Mouse (Mus musculus) testis, adult 2 months (tissue): ENCODE measurements around the gene Megf8. TPM values are rescaled to one million over a fixed set of nuclear protein-coding genes. Genes with fewer than 3 reads are reported as not detected.
"Not testable (repeated sequence)": the region's sequence is repeated elsewhere in the genome, so short reads cannot be mapped to it uniquely, and the experiment has no call there.

Experiments used
- H3K27ac ChIP-seq: fragments of 200-500 bp; 2 replicates; pipeline ENCODE4 v1.5.1; 2012; ENCODE audit warnings: low read depth, low read length; ENCODE audit not compliant: control insufficient read depth, insufficient read depth
- H3K27me3 ChIP-seq: fragments of 200-500 bp; 2 replicates; pipeline ENCODE4 v1.6.1; 2012; ENCODE audit warnings: mild to moderate bottlenecking, low read length, moderate library complexity; ENCODE audit not compliant: control insufficient read depth, insufficient read depth
- H3K36me3 ChIP-seq: fragments of 200-500 bp; 2 replicates; pipeline ENCODE4 v1.6.1; 2012; ENCODE audit warnings: mild to moderate bottlenecking, low read length; ENCODE audit not compliant: control insufficient read depth, insufficient read depth
- H3K4me1 ChIP-seq: fragments of 200-500 bp; 2 replicates; pipeline ENCODE4 v1.6.1; 2012; ENCODE audit warnings: low read length; ENCODE audit not compliant: control insufficient read depth, insufficient read depth
- H3K4me3 ChIP-seq: fragments of 200-500 bp; 2 replicates; pipeline ENCODE4 v1.5.1; 2012; ENCODE audit warnings: low read depth, mild to moderate bottlenecking, low read length, moderate library complexity, mixed read lengths; ENCODE audit not compliant: control insufficient read depth
- CTCF ChIP-seq: fragments of 200-500 bp; IDR thresholded peaks from 2 replicates; pipeline ENCODE4 v1.5.1; 2012; ENCODE audit warnings: low read depth, mild to moderate bottlenecking, inconsistent platforms, low read length, moderate library complexity; ENCODE audit not compliant: control insufficient read depth, insufficient read depth, insufficient replicate concordance
- POLR2A ChIP-seq: fragments of 200-500 bp; IDR thresholded peaks from 2 replicates; pipeline ENCODE4 v1.6.1; 2012; ENCODE audit warnings: low read depth, mild to moderate bottlenecking, inconsistent platforms, low read length, moderate library complexity; ENCODE audit not compliant: control insufficient read depth
- polyA plus RNA-seq: library from polyadenylated mRNA; depleted of rRNA; stranded (reverse); fragments of >200 nt; gene quantifications from 2 replicates; pipeline ENCODE4 v1.2.3, GENCODE M21; 2012

Gene Megf8
- polyA plus RNA-seq, 1 experiment: 17.0 TPM

DNA sequence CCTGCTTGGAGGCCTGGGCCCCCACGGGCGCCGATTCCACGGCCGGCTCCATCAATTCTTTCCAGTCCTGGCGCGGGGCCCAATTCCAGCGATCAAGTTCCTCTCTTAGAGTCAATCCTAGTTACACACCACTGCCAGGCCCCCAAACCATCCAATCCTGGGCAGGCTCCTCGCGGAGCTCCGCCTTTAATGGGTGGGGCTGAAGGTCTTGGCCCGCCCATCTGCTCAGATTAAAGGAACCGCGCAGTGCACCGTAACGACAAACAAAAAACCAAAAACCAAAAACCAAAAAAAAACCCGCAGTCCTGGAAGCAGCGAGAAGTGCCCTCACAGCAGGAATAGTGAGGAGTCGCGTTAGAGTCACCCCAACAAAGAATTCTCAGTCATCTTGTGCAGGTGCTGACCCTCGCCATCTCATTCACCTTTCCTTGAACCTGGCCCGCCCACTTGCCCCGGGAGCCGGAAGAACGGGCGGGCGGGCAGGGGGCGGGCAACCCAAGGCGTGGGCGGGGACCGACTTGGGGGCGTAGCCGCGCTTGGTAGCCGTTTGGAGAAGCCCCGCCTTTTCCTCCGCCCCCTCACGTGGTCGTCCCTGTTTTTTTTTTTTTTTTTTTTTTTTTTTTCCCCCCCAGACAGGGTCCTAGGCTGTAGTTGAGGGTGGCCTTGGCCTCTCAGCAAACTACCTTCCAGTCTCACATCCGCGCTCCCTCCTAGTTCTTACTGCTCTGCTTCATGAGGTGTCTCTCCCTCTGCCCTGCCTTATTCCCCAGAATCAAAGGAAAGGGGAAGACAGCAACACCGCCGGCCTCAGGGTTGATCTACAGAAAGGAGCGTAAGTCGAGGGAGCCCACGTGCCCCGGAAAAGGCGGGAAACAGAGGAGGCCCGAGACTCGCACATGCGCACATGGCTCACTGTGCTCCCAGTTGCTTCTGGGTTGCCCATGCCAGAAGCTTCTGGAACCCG is 78.9 kb downstream of the Megf8 start:
- Histone ChIP-seq H3K4me3 (peak overlapping the region; percentile 98), H3K36me3 (no peaks in the 10 kb centered on the region; the same call in 1 of the 2 replicates), H3K4me1 (peaks cover 5% of the 10 kb centered on the region), H3K27ac (peak overlapping the region; percentile 96), H3K27me3 (no peaks in the 10 kb centered on the region)
- TF ChIP-seq POLR2A (peak; percentile 51), CTCF (no peak)

- TF ChIP-seq POLR2A: peak; percentile 48; the same call in 1 of the 2 replicates
- TF ChIP-seq CTCF: no peak
- H3K27ac ChIP-seq: peak overlapping the region; percentile 96
- H3K36me3 ChIP-seq: no peaks in the 10 kb centered on the region; the same call in 1 of the 2 replicates
- peaks cover 5% of the 10 kb centered on the region for H3K4me1 ChIP-seq
- peak overlapping the region; percentile 98 for H3K4me3 ChIP-seq
- H3K27me3 ChIP-seq: no peaks in the 10 kb centered on the region
Measured at GRCm38 (mm10) chr7:25396621-25397020, 79.7 kb downstream of the Megf8 start.

- Histone ChIP-seq H3K27ac (peak within 1 kb of the TSS; percentile 96; the same call in 1 of the 2 replicates), H3K4me1 (peaks cover 5% of the 10 kb centered on the region), H3K36me3 (no peaks in the 10 kb centered on the region; the same call in 1 of the 2 replicates), H3K27me3 (no peaks in the 10 kb centered on the region), H3K4me3 (peak within 1 kb of the TSS; percentile 98)
- TF ChIP-seq POLR2A (no peak), CTCF (no peak)
Measured at GRCm38 (mm10) chr7:25398610-25399009, 81.6 kb downstream of the Megf8 start, which contains the start of gene Lipe. Gene Lipe (minus strand): TSS chr7:25398710.

- not testable (repeated sequence) for H3K27me3 ChIP-seq, H3K4me1 ChIP-seq, H3K36me3 ChIP-seq, H3K27ac ChIP-seq
- peak overlapping the region; percentile 44; the same call in 1 of the 2 replicates for H3K4me3 ChIP-seq
Measured at GRCm38 (mm10) chr7:25399028-25399427, 82.1 kb downstream of the Megf8 start.

GRCm38 (mm10) chr7:25401551-25401950 is 84.6 kb downstream of the Megf8 start:
- Histone ChIP-seq H3K4me1 (peaks cover under 1% of the 10 kb centered on the region; the same call in 1 of the 2 replicates), H3K27ac (no peak overlapping the region), H3K4me3 (no peak overlapping the region), H3K36me3 (peaks cover 2% of the 10 kb centered on the region), H3K27me3 (no peaks in the 10 kb centered on the region)
- TF ChIP-seq POLR2A: no peak
- TF ChIP-seq CTCF: no peak

DNA sequence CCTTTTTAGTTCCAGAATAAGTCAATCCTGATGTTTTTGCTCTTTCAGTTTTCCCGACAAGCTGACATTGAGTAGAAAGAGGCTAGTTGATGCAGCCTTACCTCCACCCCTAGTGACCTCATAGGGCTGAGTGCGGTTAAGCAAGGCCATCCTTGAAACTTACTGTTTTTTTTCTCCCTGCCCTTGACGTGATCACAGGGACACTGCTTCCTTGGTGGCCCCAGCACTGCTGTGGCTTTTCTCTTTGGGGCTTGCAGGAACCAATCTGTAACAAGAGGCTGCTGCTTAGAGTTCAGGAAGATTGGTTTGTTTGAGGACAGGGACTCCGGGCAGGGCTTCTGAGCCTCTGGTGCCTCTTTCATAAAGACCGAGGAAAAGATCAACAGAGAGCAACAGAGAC is 85.0 kb downstream of the Megf8 start:
- TF ChIP-seq CTCF (no peak), POLR2A (no peak; the same call in 1 of the 2 replicates)
- Histone ChIP-seq H3K36me3 (peaks cover 2% of the 10 kb centered on the region), H3K27me3 (no peaks in the 10 kb centered on the region), H3K4me3 (no peak overlapping the region), H3K27ac (peak overlapping the region; percentile 25; the same call in 1 of the 2 replicates), H3K4me1 (no peaks in the 10 kb centered on the region)

- peaks cover 2% of the 10 kb centered on the region; the same call in 1 of the 2 replicates for H3K36me3 ChIP-seq
- H3K27me3 ChIP-seq: no peaks in the 10 kb centered on the region
- no peaks in the 10 kb centered on the region for H3K4me1 ChIP-seq
- no peak overlapping the region for H3K27ac ChIP-seq
- H3K4me3 ChIP-seq: no peak overlapping the region
- TF ChIP-seq CTCF (peak; percentile 28; the same call in 1 of the 2 replicates), POLR2A (no peak)
Measured at GRCm38 (mm10) chr7:25402671-25403101, 85.7 kb downstream of the Megf8 start.
